ENCODE assay signal across 34 mouse cellular contexts in the genomic region with DNA sequence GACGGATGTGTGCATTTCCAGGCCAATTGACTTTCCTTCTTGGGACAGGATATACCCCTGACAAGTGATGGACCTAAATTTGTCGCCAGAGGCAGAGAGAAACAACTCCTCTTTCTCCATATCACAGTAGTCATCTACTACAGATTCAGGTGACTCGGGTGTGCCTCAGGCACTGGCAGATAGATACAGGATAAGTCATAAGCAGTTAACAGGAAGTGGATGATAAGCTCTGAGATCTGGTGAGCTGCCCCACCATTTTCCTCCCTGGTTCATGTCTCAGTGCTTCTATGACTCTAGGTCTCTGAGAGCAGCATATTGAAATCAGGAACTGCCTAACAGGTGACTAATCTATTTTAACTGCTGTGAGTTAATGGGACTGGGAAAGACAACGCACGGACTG.
DNase-seq lines count a peak whose midpoint lies in the region; ATAC-seq and TF ChIP-seq lines count a peak whose summit lies in the region.
"Had no signal": no experiment of that assay in that cellular context is flagged by ENCODE, and none has a peak within 500 bp of the region (broad histone marks: within the 10 kb centered on the region; RNA-seq: fewer than 3 reads in every experiment).

No protein-coding gene starts in this region.

- no peak for TF ChIP-seq RAD21 in CH12.LX (IDR thresholded peaks at IDR 0.05; ENCODE audit: low read depth, low read length)

- WGBS in forebrain, postnatal 0 days: 94% methylated on average over 5 of the region's 5 CpGs
- 96% methylated on average over 5 of the region's 5 CpGs for WGBS in forebrain, embryonic 11.5 days
- 80% methylated on average over 5 of the region's 5 CpGs for WGBS in intestine, postnatal 0 days

- no peak for DNase-seq in forebrain, postnatal 0 days
- no peak for DNase-seq in forebrain, embryonic 11.5 days (ENCODE audit: low spot score)
- peak; percentile 42 for DNase-seq in 3T3-L1 (ENCODE audit: low read depth, low spot score)
- DNase-seq in CH12.LX (ENCODE audit: extremely low read depth): no peak
- peak; percentile 27 for DNase-seq in naive thymus-derived CD4-positive, alpha-beta T cell, adult 2 months (ENCODE audit: low read depth)
- no peak for DNase-seq in layer of hippocampus, postnatal 36 days
- DNase-seq: adrenal gland, postnatal 25 days; cerebellum, adult 18-20 months; cerebellum, postnatal 14 days; gastrocnemius, postnatal 25 days; heart, adult 18-20 months; heart, postnatal 36 days; kidney, adult 8-10 months; kidney, postnatal 4 days; left cerebral cortex, postnatal 4 days; liver, embryonic 13.5 days; lung, adult 18-20 months; lung, postnatal 4 days; right cerebral cortex, postnatal 14 days; thymus, adult 18-20 months; thymus, postnatal 25 days had no signal

- in situ Hi-C loops in CH12.LX (cut with MboI; ENCODE audit: low pct_ligation_motif_present, low pct_unique_long_range_greater_than_20kb, low sequenced_read_pairs): no loop called here

- 0 out of 2 replicates have a peak, but pooled peaks cover 2% of the 10 kb centered on the region for H3K79me2 ChIP-seq in CH12.LX (replicated peaks; ENCODE audit: control insufficient read depth, extremely low read depth, insufficient read depth, poor library complexity, severe bottlenecking)

- no peak overlapping the region for H3K9ac ChIP-seq in forebrain, postnatal 0 days
- H3K9ac ChIP-seq in forebrain, embryonic 11.5 days (ENCODE audit: low read length): no peak overlapping the region
- H3K9ac ChIP-seq in CH12.LX (ENCODE audit: insufficient read depth, low read depth): no peak overlapping the region
- H3K9ac ChIP-seq in intestine, postnatal 0 days (ENCODE audit: low read depth, low read length): no peak overlapping the region
- H3K9ac ChIP-seq: hindbrain, embryonic 13.5 days; liver, embryonic 13.5 days; midbrain, embryonic 13.5 days; neural tube, embryonic 12.5 days; stomach, embryonic 15.5 days had no signal

- no peaks in the 10 kb centered on the region for H3K36me3 ChIP-seq in forebrain, postnatal 0 days (ENCODE audit: insufficient read depth)
- H3K36me3 ChIP-seq in forebrain, embryonic 11.5 days (ENCODE audit: control insufficient read depth, insufficient read depth, low read length): no peaks in the 10 kb centered on the region
- H3K36me3 ChIP-seq in CH12.LX (replicated peaks in 1 of 2; ENCODE audit: control insufficient read depth in 1 of 2, insufficient read depth in 1 of 2, low read length in 1 of 2): no peaks in the 10 kb centered on the region
- no peaks in the 10 kb centered on the region for H3K36me3 ChIP-seq in intestine, postnatal 0 days (ENCODE audit: control insufficient read depth, insufficient read depth)
- H3K36me3 ChIP-seq: G1E; hindbrain, embryonic 13.5 days; liver, embryonic 13.5 days; midbrain, embryonic 13.5 days; neural tube, embryonic 12.5 days; stomach, embryonic 15.5 days had no signal

- no peaks in the 10 kb centered on the region for H3K27me3 ChIP-seq in forebrain, postnatal 0 days (ENCODE audit: insufficient read depth, low read length)
- no peaks in the 10 kb centered on the region for H3K27me3 ChIP-seq in forebrain, embryonic 11.5 days (ENCODE audit: control insufficient read depth, insufficient read depth, low read length)
- no peaks in the 10 kb centered on the region for H3K27me3 ChIP-seq in CH12.LX (replicated peaks)
- no peaks in the 10 kb centered on the region for H3K27me3 ChIP-seq in intestine, postnatal 0 days (replicated peaks; ENCODE audit: control insufficient read depth, insufficient read depth, low read length)
- H3K27me3 ChIP-seq: hindbrain, embryonic 13.5 days; liver, embryonic 13.5 days; megakaryocyte, embryonic 14.5 days; midbrain, embryonic 13.5 days; neural tube, embryonic 12.5 days; Patski; stomach, embryonic 15.5 days had no signal

- H3K4me1 ChIP-seq in forebrain, postnatal 0 days (ENCODE audit: insufficient read depth): no peaks in the 10 kb centered on the region
- peaks cover 3% of the 10 kb centered on the region; the same call in 1 of the 2 replicates for H3K4me1 ChIP-seq in forebrain, embryonic 11.5 days (replicated peaks; ENCODE audit: control insufficient read depth, insufficient read depth, low read length)
- H3K4me1 ChIP-seq in CH12.LX (ENCODE audit: control insufficient read depth in 1 of 2, insufficient read depth in 2 of 2): peaks cover 3 to 27% of the 10 kb centered on the region in 2 experiments; a peak in 2 of 4 replicates
- H3K4me1 ChIP-seq in intestine, postnatal 0 days (replicated peaks; ENCODE audit: control insufficient read depth, insufficient read depth, low read length): no peaks in the 10 kb centered on the region
- H3K4me1 ChIP-seq: liver, embryonic 13.5 days; megakaryocyte, embryonic 14.5 days; stomach, embryonic 15.5 days had no signal

- TF ChIP-seq CTCF in forebrain, postnatal 0 days (IDR thresholded peaks at IDR 0.05; ENCODE audit: low read depth): no peak
- no peak for TF ChIP-seq CTCF in CH12.LX (conservative IDR thresholded peaks at IDR 0.05 in 1 of 2, IDR thresholded peaks at IDR 0.05 in 1 of 2; ENCODE audit: low read depth in 2 of 2, low read length in 2 of 2)
- TF ChIP-seq CTCF in intestine, postnatal 0 days (IDR thresholded peaks at IDR 0.05; ENCODE audit: low read depth): no peak

- no peak overlapping the region for H3K4me3 ChIP-seq in forebrain, postnatal 0 days (ENCODE audit: low read depth, low read length)
- no peak overlapping the region for H3K4me3 ChIP-seq in forebrain, embryonic 11.5 days (ENCODE audit: low read depth, low read length)
- no peak overlapping the region for H3K4me3 ChIP-seq in CH12.LX (replicated peaks in 1 of 3; ENCODE audit: low read depth in 2 of 3, low read length in 2 of 3, poor library complexity in 1 of 3)
- H3K4me3 ChIP-seq in intestine, postnatal 0 days (ENCODE audit: low read depth, low read length): no peak overlapping the region
- H3K4me3 ChIP-seq: erythroblast, embryonic 14.5 days; hindbrain, embryonic 13.5 days; liver, embryonic 13.5 days; megakaryocyte, embryonic 14.5 days; midbrain, embryonic 13.5 days; neural tube, embryonic 12.5 days; stomach, embryonic 15.5 days had no signal

- ATAC-seq in forebrain, postnatal 0 days: no peak
- ATAC-seq in forebrain, embryonic 11.5 days (replicated peaks; ENCODE audit: low FRiP score): no peak
- ATAC-seq in intestine, postnatal 0 days: no peak
- ATAC-seq: forebrain, embryonic 14.5 days; lung, postnatal 0 days; midbrain, embryonic 13.5 days; Patski had no signal

- H3K9me3 ChIP-seq in forebrain, postnatal 0 days (ENCODE audit: low read length): no peaks in the 10 kb centered on the region
- H3K9me3 ChIP-seq in forebrain, embryonic 11.5 days (ENCODE audit: control insufficient read depth, low read length): no peaks in the 10 kb centered on the region
- H3K9me3 ChIP-seq in CH12.LX (replicated peaks; ENCODE audit: low read length): no peaks in the 10 kb centered on the region
- H3K9me3 ChIP-seq in intestine, postnatal 0 days (ENCODE audit: control insufficient read depth): no peaks in the 10 kb centered on the region
- H3K9me3 ChIP-seq: hindbrain, embryonic 13.5 days; liver, embryonic 13.5 days; midbrain, embryonic 13.5 days; neural tube, embryonic 12.5 days; stomach, embryonic 15.5 days had no signal

- H3K4me2 ChIP-seq in forebrain, postnatal 0 days (ENCODE audit: low read depth): no peak overlapping the region
- H3K4me2 ChIP-seq in forebrain, embryonic 11.5 days (ENCODE audit: low read depth, low read length, severe bottlenecking): no peak overlapping the region
- no peak overlapping the region for H3K4me2 ChIP-seq in CH12.LX (ENCODE audit: insufficient read depth, low read depth, poor library complexity, severe bottlenecking)
- H3K4me2 ChIP-seq in intestine, postnatal 0 days (replicated peaks; ENCODE audit: low read depth): no peak overlapping the region
- H3K4me2 ChIP-seq: heart, embryonic 11.5 days; hindbrain, embryonic 13.5 days; liver, embryonic 13.5 days; midbrain, embryonic 13.5 days; neural tube, embryonic 12.5 days; stomach, embryonic 15.5 days had no signal

- TF ChIP-seq EP300 in CH12.LX (IDR thresholded peaks at IDR 0.05; ENCODE audit: low read length): no peak

- dilution Hi-C loops in CH12.LX (cut with MboI; ENCODE audit: extremely low pct_ligation_motif_present, extremely low pct_unique_long_range_greater_than_20kb, low sequenced_read_pairs): no loop called here

- no peak for TF ChIP-seq POLR2A in CH12.LX (IDR thresholded peaks at IDR 0.05; ENCODE audit: low read depth, low read length)

- 0 out of 2 replicates have a peak overlapping the region, but pooled peaks have one; percentile 11 for H3K27ac ChIP-seq in forebrain, postnatal 0 days (ENCODE audit: low read depth, low read length)
- no peak overlapping the region for H3K27ac ChIP-seq in forebrain, embryonic 11.5 days (ENCODE audit: low read depth, low read length)
- H3K27ac ChIP-seq in CH12.LX (ENCODE audit: insufficient read depth, low read depth): no peak overlapping the region
- H3K27ac ChIP-seq in intestine, postnatal 0 days (ENCODE audit: low read depth, low read length): no peak overlapping the region
- H3K27ac ChIP-seq: kidney, postnatal 0 days; liver, embryonic 13.5 days; neural tube, embryonic 12.5 days; stomach, embryonic 15.5 days had no signal

TF ChIP-seq in CH12.LX, 34 proteins besides CTCF, POLR2A, EP300 and RAD21:
- TF ChIP-seq ELF1 (IDR thresholded peaks at IDR 0.05; ENCODE audit: low read depth, low read length): 0 out of 2 replicates have a peak, but pooled peaks have one; percentile 9
- TF ChIP-seq NELFE (IDR thresholded peaks at IDR 0.05; ENCODE audit: low read depth, low read length): no peak

Comparison
In these comparisons a context has a peak if more than half of its experiments do, and no peak if none do; other contexts are left out.
1. DNase-seq: peak in 3T3-L1 (single experiment) and naive thymus-derived CD4-positive, alpha-beta T cell, adult 2 months (single experiment); none in forebrain, postnatal 0 days (single experiment), forebrain, embryonic 11.5 days (single experiment), CH12.LX (single experiment) and layer of hippocampus, postnatal 36 days (0 of 2).